Mouse (Mus musculus): ENCODE measurements around the gene Tmem150c.

DNA sequence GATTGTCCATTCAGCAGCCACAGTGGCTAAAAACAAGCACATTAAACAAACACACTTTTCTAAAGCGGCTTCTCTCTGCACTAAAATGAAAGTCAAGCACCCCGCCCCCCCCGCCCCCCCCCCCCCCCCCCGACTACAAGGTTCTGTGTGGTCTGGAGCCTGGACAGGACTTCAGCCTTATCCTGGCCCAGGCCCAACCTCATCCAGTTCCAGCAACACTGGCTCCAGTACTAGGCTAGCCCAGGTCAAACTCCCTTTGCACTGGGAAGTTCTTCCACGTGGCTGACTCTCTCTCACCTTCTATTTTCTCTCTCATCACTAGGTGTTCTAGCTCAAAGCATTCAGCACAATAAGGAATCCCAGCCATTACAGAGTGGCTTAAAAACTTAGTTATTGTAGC is 17.9 kb upstream of the Tmem150c start:
- TF ChIP-seq GATA1 (IDR thresholded peaks at IDR 0.05; ENCODE audit: low read length) (no peak), TAL1 (IDR thresholded peaks at IDR 0.05; ENCODE audit: low read length) (no peak)
